Mouse (Mus musculus): ENCODE data around the gene Trio. TPM values are rescaled to one million over a fixed set of nuclear protein-coding genes. Genes with fewer than 3 reads are reported as not detected.
A peak's percentile ranks its signal among the peaks of the same experiment; 100 is the strongest.

The Trio gene
- polyA plus RNA-seq, 1 experiment from 2014 or later: 31.2 TPM

DNA sequence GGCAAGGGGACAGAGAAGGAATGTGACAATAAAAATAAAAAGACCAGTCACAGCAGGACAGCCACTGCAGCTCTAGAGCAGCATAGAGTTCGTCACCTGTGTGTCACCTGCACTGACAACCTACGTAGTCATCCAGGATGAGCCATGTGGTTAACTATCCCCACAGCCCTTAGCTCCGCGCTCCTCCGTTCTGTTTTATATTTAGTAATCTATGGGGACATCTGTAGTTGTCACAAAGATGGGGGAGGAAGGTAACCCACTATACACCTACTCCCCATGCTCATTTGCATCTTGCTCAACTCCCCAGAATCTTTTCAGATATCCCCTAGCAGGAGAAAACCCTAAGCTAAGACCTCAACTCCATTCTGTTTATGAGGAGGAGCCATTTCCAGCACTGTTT, 71.3 kb downstream of the Trio start:
- Histone ChIP-seq H3K4me2 (ENCODE audit: low read depth) (no peak overlapping the region), H3K36me3 (ENCODE audit: control insufficient read depth, insufficient read depth, low read length) (no peaks in the 10 kb centered on the region), H3K4me1 (ENCODE audit: control insufficient read depth, insufficient read depth, low read length) (peaks cover 6% of the 10 kb centered on the region), H3K9ac (ENCODE audit: low read length) (no peak overlapping the region), H3K9me3 (ENCODE audit: control insufficient read depth, low read length) (no peaks in the 10 kb centered on the region), H3K27me3 (ENCODE audit: control insufficient read depth, insufficient read depth, low read length) (no peaks in the 10 kb centered on the region), H3K4me3 (ENCODE audit: low read depth, low read length) (no peak overlapping the region), H3K27ac (ENCODE audit: low read depth, low read length) (no peak overlapping the region)
- ATAC-seq (ENCODE audit: insufficient read depth, low FRiP score, low TSS enrichment): no peak
- 88% methylated on average over 5 of the region's 5 CpGs for WGBS
- no peak for DNase-seq (ENCODE audit: low spot score)

DNA sequence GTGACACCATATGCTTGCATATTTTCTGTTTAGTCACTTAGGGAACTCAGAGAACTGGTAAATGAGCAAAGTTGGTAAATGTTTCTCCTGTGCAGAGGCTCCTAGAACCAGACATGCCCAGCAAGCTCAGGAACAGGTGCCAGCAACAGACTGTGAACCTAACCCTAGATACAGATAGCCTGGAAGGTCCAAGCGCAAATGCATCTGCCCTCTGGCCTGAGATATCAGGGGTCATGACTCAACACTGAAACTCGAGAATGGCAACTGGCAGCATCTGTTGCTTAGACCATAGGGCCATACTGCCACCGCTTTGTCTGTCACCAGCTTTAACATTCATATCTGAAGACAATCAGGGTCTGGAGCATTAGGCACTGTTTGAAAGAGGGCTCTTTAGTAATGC, 72.1 kb downstream of the Trio start:
- DNase-seq (ENCODE audit: low spot score) (no peak), ATAC-seq (ENCODE audit: insufficient read depth, low FRiP score, low TSS enrichment) (no peak)
- H3K27me3 ChIP-seq (ENCODE audit: control insufficient read depth, insufficient read depth, low read length): no peaks in the 10 kb centered on the region
- WGBS: 84% methylated on average over 3 of the region's 3 CpGs
- H3K4me1 ChIP-seq (ENCODE audit: control insufficient read depth, insufficient read depth, low read length): peaks cover 6% of the 10 kb centered on the region
- H3K9me3 ChIP-seq (ENCODE audit: control insufficient read depth, low read length): no peaks in the 10 kb centered on the region
- H3K9ac ChIP-seq (ENCODE audit: low read length): no peak overlapping the region
- no peak overlapping the region for H3K27ac ChIP-seq (ENCODE audit: low read depth, low read length)
- H3K4me3 ChIP-seq (ENCODE audit: low read depth, low read length): no peak overlapping the region
- no peak overlapping the region for H3K4me2 ChIP-seq (ENCODE audit: low read depth)
- H3K36me3 ChIP-seq (ENCODE audit: control insufficient read depth, insufficient read depth, low read length): no peaks in the 10 kb centered on the region

DNA sequence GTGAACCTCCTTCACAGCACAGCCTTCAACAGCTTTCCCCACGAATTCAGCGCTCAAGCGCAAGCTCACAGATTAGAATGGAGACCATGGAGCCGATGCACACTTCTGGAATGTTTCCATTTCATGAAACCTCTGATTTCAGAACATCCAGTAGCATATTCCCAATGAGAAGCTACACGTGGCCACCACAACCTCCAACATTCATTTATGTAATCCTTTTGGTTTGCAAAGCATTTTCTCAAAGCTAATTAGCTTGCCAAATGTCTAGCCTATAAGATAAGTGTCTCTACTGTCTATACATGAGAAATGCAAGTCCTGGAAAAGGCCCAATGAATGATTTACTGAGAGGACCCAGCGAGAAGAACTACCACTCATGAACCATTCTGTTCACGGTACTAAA, 74.5 kb downstream of the Trio start:
- Histone ChIP-seq H3K27ac (ENCODE audit: low read depth, low read length) (no peak overlapping the region), H3K9me3 (ENCODE audit: control insufficient read depth, low read length) (no peaks in the 10 kb centered on the region)

DNA sequence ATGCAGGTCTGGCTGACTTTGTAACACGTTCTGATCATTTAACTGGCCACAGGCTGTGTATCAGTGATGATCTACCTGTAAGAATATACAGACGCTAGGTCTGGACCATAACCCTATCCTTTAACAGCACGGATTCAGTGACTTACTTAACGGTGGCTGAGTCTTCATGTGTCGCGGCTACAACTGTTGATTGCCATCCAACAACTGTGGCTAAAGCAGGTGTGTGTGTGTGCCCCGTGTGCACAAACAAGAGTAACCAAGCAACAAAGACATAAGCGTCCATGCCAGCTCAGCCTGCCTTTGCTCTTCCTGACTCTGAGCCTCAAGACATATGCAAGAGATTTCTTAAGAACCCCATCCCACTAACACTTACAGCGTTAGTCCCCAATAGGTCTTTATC, 76.5 kb downstream of the Trio start:
- ATAC-seq (ENCODE audit: insufficient read depth, low FRiP score, low TSS enrichment) (no peak), DNase-seq (ENCODE audit: low spot score) (no peak)
- H3K27ac ChIP-seq (ENCODE audit: low read depth, low read length): 0 out of 2 replicates have a peak overlapping the region, but pooled peaks have one; percentile 4
- H3K36me3 ChIP-seq (ENCODE audit: control insufficient read depth, insufficient read depth, low read length): no peaks in the 10 kb centered on the region
- WGBS: 88% methylated on average over 9 of the region's 9 CpGs
- H3K4me1 ChIP-seq (ENCODE audit: control insufficient read depth, insufficient read depth, low read length): peaks cover 7% of the 10 kb centered on the region
- no peaks in the 10 kb centered on the region for H3K27me3 ChIP-seq (ENCODE audit: control insufficient read depth, insufficient read depth, low read length)
- H3K9me3 ChIP-seq (ENCODE audit: control insufficient read depth, low read length): no peaks in the 10 kb centered on the region
- no peak overlapping the region for H3K9ac ChIP-seq (ENCODE audit: low read length)
- H3K4me3 ChIP-seq (ENCODE audit: low read depth, low read length): no peak overlapping the region
- H3K4me2 ChIP-seq (ENCODE audit: low read depth): no peak overlapping the region

More for the DNA sequence above, 74.5 kb downstream of the Trio start:
- H3K27me3 ChIP-seq (ENCODE audit: control insufficient read depth, insufficient read depth, low read length): no peaks in the 10 kb centered on the region
- WGBS: 92% methylated on average over 7 of the region's 7 CpGs
- H3K4me1 ChIP-seq (ENCODE audit: control insufficient read depth, insufficient read depth, low read length): peaks cover 5% of the 10 kb centered on the region
- H3K4me3 ChIP-seq (ENCODE audit: low read depth, low read length): no peak overlapping the region
- H3K9ac ChIP-seq (ENCODE audit: low read length): no peak overlapping the region
- no peak overlapping the region for H3K4me2 ChIP-seq (ENCODE audit: low read depth)
- H3K36me3 ChIP-seq (ENCODE audit: control insufficient read depth, insufficient read depth, low read length): no peaks in the 10 kb centered on the region
- DNase-seq (ENCODE audit: low spot score) (no peak), ATAC-seq (ENCODE audit: insufficient read depth, low FRiP score, low TSS enrichment) (no peak)

DNA sequence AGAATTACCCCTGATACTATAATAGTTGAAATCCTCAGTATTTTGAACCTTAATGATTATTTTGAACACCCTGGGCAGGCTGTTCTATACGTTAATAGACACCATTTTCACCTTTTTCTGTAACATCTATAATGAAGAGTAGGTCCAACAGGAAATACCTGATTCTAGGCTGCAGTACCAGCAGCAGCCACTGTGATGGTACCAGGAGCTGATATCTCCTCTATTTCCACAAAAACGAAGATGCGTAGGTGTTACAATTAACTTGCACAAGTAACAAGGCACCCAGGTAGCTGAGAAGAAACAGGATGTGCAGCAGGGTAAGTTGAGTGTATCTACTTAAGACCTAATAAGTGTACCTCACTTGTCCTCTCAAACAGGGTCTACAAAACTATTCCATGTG, 77.8 kb downstream of the Trio start:
- no peak for ATAC-seq (ENCODE audit: insufficient read depth, low FRiP score, low TSS enrichment)
- 90% methylated on average over 3 of the region's 3 CpGs for WGBS
- peaks cover 15% of the 10 kb centered on the region for H3K4me1 ChIP-seq (ENCODE audit: control insufficient read depth, insufficient read depth, low read length)

DNA sequence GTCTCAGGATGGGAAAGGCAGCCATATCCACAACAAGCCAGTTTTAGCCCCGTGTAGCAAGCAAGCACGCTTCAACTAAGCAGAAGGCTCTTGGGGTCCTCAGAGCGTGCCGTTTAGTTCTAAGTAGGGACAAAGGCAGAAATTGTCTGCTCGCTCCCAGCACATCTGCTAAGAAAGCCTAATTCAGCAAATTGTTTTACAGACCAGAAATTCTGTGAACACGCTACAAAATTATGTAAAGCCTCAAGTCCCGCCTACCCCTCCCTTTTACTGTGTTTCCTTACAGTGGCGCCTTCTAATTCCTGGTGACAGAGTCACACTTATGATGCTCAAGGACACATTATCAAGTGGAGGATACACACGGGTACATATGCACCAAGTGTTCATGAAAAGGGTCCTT, 80.1 kb downstream of the Trio start:
- WGBS: 82% methylated on average over 9 of the region's 9 CpGs
- H3K4me1 ChIP-seq (ENCODE audit: control insufficient read depth, insufficient read depth, low read length): peaks cover 15% of the 10 kb centered on the region

More for the DNA sequence above, 77.8 kb downstream of the Trio start:
- H3K9ac ChIP-seq (ENCODE audit: low read length): no peak overlapping the region
- no peaks in the 10 kb centered on the region for H3K9me3 ChIP-seq (ENCODE audit: control insufficient read depth, low read length)
- no peaks in the 10 kb centered on the region for H3K27me3 ChIP-seq (ENCODE audit: control insufficient read depth, insufficient read depth, low read length)
- H3K27ac ChIP-seq (ENCODE audit: low read depth, low read length): no peak overlapping the region
- no peak overlapping the region for H3K4me3 ChIP-seq (ENCODE audit: low read depth, low read length)
- H3K36me3 ChIP-seq (ENCODE audit: control insufficient read depth, insufficient read depth, low read length): no peaks in the 10 kb centered on the region
- DNase-seq (ENCODE audit: low spot score): no peak
- H3K4me2 ChIP-seq (ENCODE audit: low read depth): no peak overlapping the region

DNA sequence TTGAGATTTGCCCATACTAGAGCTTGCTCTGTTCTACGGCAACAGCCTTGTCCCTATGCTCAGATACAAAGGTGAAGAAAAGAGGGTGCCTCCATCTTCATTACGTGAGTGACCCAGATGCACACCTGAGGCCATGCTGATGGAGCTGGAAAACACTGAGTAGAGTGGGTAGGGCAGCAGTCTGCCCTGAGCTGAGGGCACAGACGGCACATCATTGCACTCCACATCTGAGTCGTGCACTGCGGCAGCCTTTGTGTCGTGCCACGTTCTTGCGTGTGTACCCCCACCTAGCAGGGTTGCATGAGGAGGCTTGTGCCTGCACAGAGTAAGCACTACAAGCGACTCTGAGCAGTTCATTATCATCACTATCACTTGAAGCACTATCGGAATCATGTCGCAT, 80.8 kb downstream of the Trio start:
- Histone ChIP-seq H3K4me2 (ENCODE audit: low read depth) (no peak overlapping the region), H3K9me3 (ENCODE audit: control insufficient read depth, low read length) (no peaks in the 10 kb centered on the region), H3K27ac (ENCODE audit: low read depth, low read length) (no peak overlapping the region), H3K4me3 (ENCODE audit: low read depth, low read length) (no peak overlapping the region), H3K27me3 (ENCODE audit: control insufficient read depth, insufficient read depth, low read length) (no peaks in the 10 kb centered on the region), H3K4me1 (ENCODE audit: control insufficient read depth, insufficient read depth, low read length) (peaks cover 15% of the 10 kb centered on the region), H3K36me3 (ENCODE audit: control insufficient read depth, insufficient read depth, low read length) (no peaks in the 10 kb centered on the region), H3K9ac (ENCODE audit: low read length) (no peak overlapping the region)
- WGBS: 93% methylated on average over 11 of the region's 11 CpGs
- DNase-seq (ENCODE audit: low spot score) (no peak), ATAC-seq (ENCODE audit: insufficient read depth, low FRiP score, low TSS enrichment) (no peak)

More for the DNA sequence above, 80.1 kb downstream of the Trio start:
- Histone ChIP-seq H3K9me3 (ENCODE audit: control insufficient read depth, low read length) (no peaks in the 10 kb centered on the region), H3K27ac (ENCODE audit: low read depth, low read length) (no peak overlapping the region), H3K9ac (ENCODE audit: low read length) (no peak overlapping the region), H3K36me3 (ENCODE audit: control insufficient read depth, insufficient read depth, low read length) (no peaks in the 10 kb centered on the region), H3K4me2 (ENCODE audit: low read depth) (no peak overlapping the region), H3K4me3 (ENCODE audit: low read depth, low read length) (no peak overlapping the region), H3K27me3 (ENCODE audit: control insufficient read depth, insufficient read depth, low read length) (no peaks in the 10 kb centered on the region)
- ATAC-seq (ENCODE audit: insufficient read depth, low FRiP score, low TSS enrichment) (no peak), DNase-seq (ENCODE audit: low spot score) (no peak)

DNA sequence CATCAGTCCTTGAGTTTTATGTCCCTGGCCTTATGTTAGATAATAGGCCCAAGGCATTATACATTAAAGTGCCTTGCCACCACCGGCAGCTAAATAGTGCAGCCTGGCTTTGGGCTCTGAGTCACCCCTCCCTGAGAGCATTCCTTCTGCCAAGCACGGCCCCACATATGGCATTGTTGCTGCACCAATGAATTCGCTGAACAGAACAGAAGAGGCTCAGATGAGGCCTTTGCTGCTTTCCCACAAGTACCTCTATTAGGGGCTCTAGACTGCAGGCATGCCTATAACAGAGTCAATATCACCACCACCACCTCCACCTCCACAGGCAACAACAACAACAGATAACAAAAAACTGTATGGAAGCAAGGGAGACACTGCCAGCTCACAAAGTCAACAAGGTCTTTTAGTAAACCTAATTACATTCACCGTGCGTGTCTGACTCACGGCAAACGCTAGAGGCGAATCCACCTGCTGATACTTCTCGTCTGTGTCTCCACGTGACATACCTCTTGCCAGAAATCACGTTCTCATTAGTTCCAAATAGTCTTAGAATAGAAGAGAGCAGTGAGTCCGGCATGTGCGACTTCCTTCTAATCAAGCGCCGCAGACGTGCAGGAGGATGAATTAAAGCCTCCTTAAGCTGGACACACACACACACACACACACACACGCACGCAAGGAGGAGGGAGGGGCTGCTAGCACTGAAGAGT, 82.0 kb downstream of the Trio start:
- H3K4me3 ChIP-seq (ENCODE audit: low read depth, low read length): no peak overlapping the region
- peak; percentile 67 for ATAC-seq (ENCODE audit: insufficient read depth, low FRiP score, low TSS enrichment)
- DNase-seq (ENCODE audit: low spot score): peak; percentile 51
- H3K27me3 ChIP-seq (ENCODE audit: control insufficient read depth, insufficient read depth, low read length): no peaks in the 10 kb centered on the region
- no peak overlapping the region for H3K27ac ChIP-seq (ENCODE audit: low read depth, low read length)
- no peak overlapping the region for H3K4me2 ChIP-seq (ENCODE audit: low read depth)
- H3K4me1 ChIP-seq (ENCODE audit: control insufficient read depth, insufficient read depth, low read length): peaks cover 21% of the 10 kb centered on the region
- no peaks in the 10 kb centered on the region for H3K9me3 ChIP-seq (ENCODE audit: control insufficient read depth, low read length)
- H3K9ac ChIP-seq (ENCODE audit: low read length): no peak overlapping the region
- 54% methylated on average over 18 of the region's 18 CpGs for WGBS
- H3K36me3 ChIP-seq (ENCODE audit: control insufficient read depth, insufficient read depth, low read length): no peaks in the 10 kb centered on the region

DNA sequence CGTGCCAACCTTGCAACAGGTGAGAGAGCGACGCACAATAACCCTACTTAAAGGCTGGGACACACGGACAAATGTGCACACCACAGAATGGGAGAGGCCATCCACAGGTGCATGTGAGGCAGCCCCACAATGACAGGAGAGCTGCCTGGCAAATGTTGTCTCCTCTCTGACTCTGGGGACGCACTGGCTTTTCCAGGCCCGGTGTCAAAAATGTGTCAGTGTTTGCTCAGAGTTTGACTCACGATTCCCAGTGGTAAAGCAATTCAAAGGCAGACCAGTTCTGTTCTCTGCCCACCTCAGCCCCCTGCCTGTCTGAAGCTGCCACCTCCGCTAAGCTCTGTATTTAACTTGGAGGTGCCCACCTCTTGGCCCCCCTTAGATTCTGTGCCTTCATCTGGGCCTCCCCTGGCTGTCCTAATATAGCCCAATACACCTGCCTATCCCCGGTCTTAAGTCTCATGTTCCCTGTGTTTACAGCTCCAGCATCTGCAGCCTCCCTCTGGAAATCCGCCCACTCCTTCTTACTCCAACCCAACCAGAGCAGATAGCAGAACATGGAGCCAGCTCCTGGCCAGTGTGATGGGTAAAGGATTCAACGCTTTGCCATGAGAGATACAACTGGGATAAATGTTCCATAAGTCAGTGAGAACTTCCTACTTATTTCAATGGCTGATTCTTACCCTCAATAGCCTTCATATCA, 83.3 kb downstream of the Trio start:
- Histone ChIP-seq H3K36me3 (ENCODE audit: control insufficient read depth, insufficient read depth, low read length) (no peaks in the 10 kb centered on the region), H3K4me1 (ENCODE audit: control insufficient read depth, insufficient read depth, low read length) (peaks cover 27% of the 10 kb centered on the region), H3K4me2 (ENCODE audit: low read depth) (no peak overlapping the region), H3K9ac (ENCODE audit: low read length) (no peak overlapping the region), H3K9me3 (ENCODE audit: control insufficient read depth, low read length) (no peaks in the 10 kb centered on the region), H3K27me3 (ENCODE audit: control insufficient read depth, insufficient read depth, low read length) (no peaks in the 10 kb centered on the region), H3K27ac (ENCODE audit: low read depth, low read length) (no peak overlapping the region), H3K4me3 (ENCODE audit: low read depth, low read length) (no peak overlapping the region)
- WGBS: 87% methylated on average over 11 of the region's 11 CpGs
- ATAC-seq (ENCODE audit: insufficient read depth, low FRiP score, low TSS enrichment) (no peak), DNase-seq (ENCODE audit: low spot score) (no peak)
